Mouse (Mus musculus) adrenal gland, postnatal 36 days (tissue): Measurements from ENCODE around the gene 1110002E22Rik. TPM values are rescaled to one million over a fixed set of nuclear protein-coding genes. Genes with fewer than 3 reads are reported as not detected.

ENCODE experiments used
- DNase-seq, 2 experiments: peaks; one replicate each; pipeline ENCODE4 v3.0.0; 2021; ENCODE audit warnings: mixed read lengths in 1 of 2
- total RNA-seq, 2 experiments: library from RNA; stranded (reverse); gene quantifications; 2 replicates each; pipeline ENCODE4 v1.2.3; 2021

The 1110002E22Rik gene
- total RNA-seq, 2 experiments from 2014 or later, result 0.10 TPM; not detected in 1

DNA sequence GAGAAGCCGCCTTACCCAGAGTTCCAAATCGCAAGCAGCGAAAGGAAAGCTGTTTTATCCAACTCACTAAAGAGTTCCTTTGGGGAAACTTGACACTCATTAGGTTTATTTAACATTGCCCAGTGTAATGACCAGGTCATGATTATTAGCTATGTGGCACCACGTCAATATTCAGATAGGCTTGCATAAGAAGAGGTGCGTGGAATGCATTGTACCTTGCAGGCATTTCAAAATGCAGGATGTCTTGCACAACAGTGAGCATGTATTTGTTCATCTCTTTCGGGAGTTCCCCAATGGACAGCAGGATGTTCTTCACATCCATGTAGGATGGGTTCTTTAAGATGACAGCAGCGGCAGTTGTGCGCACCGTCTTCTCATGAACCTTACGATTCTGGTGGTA, 42.0 kb downstream of the 1110002E22Rik start:
- DNase-seq, result no peak

DNA sequence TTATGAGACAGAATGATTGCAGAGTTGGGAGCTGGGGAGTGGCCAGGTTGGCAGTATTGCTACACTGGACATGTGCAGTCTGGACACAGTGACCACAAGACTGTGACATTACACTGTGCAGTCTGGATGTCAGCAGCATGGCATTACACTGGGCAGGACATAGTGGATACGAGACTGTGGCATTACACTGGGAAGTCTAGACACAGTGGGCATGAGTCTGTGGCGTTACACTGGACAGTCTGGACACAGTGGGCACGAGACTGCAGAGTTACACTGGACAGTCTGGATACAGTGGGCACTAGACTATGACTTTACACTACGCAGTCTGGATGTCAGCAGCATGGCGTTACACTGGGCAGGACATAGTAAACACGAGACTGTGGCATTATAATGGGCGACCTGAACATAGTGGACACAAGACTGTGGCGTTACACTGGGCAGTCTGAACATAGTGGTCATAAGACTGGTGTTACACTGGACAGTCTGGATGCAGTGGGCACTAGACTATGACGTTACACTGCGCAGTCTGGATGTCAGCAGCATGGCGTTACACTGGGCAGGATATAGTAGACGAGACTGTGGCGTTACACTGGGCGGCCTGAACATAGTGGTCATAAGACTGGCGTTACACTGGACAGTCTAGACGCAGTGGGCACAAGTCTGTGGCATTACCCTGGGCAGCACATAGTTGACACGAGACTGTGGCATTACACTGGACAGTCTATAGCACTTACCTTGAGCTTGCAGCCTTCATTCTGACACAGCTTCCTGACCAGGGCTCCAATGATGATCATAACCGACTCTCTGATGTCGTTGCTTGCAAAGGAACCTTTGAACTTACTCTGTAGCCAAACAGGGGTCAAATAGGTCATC, 46.3 kb downstream of the 1110002E22Rik start:
- DNase-seq, result no peak

DNA sequence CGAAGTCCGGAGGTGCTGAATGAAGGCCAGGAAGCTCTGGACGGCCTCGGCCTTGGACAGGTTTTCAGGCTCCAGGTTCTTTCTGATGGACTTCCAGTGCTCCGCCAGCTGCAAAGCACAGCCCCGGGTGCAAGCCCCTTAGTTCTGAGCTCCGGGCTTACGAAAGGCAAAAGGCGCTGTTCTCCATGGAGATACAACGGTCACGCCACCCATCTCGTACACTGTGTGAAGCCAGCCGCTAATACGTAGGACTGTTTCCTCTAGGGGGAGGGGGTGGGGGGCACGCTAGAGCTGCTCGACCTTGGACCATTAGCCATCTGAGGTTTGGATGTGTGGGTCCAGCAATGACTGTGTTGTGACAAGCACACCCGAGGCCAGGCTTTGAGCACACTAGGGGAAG, 49.3 kb downstream of the 1110002E22Rik start:
- peak; percentile 18 to 23 for DNase-seq

DNA sequence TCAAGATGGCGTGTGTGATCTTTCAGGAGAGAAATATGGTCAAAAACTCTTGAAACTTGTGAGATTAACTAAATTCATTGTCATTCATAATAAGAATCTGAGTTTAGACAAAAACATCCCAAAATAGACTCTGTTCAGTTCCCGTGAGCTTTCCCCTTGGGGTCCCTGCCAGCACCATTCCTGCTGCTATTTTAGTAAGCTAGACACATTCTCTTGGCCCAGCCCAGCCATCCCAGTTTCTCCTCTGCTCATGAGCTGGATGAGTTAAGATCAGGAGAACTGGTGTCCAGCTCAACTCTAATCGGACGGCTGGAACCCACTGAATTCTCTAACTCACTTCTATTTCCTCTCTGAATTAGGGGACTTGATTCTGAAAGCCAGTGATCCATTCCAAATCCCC, 52.0 kb downstream of the 1110002E22Rik start:
- no peak for DNase-seq

DNA sequence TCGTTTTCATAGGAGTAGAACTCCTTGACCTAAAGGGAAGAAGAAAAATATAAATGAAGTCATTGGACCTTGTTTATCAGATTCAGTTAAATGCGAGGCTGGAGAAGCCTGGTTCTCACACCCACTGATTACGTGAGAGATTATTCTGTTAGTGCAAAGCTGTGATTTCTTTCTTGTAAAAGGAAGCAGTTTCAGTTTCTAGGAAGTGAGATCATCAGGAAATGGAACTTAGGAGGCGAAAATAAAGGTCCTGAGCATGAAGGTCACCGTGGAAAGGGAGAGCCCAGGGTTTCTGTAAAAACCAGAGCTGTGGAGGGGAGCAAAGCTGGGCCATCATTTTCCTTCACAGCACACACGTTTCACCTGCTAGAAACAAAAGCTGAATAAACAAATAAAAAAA, 53.5 kb downstream of the 1110002E22Rik start:
- DNase-seq, result no peak

DNA sequence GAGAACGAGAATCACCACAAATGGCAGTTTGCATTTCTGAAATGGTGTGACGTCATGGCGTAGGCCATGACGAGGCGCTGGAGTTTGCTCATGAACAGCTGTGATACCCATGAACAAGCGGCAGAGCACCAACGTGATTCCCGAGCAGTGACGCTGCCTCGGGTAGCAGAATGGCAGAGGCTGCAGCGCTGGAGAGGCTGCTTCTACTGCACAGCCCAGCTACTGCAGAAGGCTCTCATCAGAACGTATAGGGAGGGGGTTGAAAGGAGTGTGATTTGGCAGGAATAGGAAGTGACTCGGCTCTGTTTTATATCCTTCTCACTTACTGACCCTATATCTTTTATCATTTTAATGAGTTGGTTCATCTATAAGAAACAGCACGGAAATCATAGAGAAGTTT, 54.0 kb downstream of the 1110002E22Rik start:
- DNase-seq, result no peak

DNA sequence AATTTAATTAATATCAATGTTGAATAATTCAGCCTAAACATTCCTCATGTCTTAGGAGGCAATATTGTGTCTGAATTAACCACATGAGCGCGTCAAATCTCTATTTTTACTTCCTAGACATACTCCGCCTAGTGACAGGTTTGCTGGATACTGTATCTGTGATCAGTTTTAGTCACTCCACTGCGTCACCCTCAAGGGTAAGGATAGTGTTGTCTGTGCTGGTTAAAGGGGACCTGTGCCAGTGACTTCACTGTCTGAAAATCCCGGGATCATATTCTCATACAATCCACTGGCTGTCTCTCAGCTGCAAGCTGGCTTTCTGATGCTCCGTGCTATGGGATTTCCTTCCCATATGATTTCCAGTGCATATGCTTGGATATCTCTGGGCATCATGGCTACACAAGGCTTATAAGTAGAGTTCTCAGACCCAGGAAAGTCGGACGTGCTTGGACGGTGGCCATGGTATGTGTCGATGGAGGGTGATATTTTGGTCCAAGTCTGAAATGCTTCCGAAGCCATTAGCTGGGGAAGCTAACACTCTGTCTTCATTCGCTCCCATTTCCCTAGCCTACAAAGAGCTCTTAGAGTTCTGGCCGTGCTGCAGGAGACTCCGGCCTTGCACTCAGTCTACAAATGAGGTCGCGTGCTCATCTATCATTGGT, 54.7 kb downstream of the 1110002E22Rik start:
- no peak for DNase-seq

DNA sequence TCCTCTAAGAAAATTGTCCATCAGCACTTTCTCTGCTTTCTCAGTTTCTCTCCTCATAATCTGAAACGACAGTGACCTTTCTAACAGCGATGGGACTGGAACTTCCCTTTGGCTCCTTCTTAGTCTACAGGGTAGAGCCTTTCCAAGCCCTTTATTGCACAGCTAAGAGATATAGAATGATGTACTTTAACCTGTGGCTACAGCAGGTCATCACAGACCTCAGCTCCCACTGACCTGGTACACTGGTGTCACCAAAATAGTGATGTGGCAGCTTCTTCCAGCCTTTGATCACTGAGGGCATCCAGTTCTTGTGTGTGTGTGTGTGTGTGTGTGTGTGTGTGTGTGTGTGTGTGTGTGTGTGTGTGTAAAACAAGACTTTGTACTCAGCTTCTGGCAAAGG, 56.6 kb downstream of the 1110002E22Rik start:
- no peak for DNase-seq

DNA sequence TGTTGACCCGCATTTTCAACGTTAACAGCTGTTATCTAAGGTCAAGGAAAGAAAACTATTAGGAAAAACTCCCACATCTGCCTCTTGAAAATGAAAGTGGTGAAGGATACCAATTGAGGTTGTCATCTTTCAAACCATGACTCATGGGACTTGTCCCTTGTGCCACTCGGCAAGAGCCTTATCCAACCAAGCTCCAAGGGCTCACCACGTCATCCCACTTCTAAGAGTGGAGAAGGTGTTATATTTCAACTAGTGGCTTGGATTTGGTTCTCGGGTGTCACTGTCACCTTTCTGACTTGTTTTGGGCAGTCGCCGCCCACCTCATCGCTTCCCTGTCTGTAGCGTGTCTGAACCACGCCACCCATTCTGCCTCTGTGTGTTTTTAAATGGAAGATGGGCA, 59.0 kb downstream of the 1110002E22Rik start:
- DNase-seq, result no peak

DNA sequence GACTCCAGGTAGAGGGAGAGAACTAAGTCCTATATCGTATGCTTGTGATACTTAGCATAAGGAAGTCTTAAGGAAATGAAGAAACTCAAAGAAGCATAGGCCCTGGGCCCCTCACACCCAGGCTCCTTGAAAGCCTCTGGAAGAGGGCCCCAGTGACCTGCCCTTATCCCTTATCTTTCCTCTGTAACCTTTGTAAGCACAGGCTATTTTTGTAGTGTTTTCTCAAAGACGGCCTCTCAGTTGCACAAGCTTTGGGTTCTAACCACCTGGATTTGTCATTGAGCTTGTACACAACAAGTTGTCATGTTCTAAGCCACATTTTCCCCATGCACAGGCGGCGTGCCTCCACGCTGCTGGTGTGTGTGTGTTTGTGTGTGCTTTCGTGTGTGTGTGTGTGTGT, 64.3 kb downstream of the 1110002E22Rik start:
- no peak for DNase-seq

DNA sequence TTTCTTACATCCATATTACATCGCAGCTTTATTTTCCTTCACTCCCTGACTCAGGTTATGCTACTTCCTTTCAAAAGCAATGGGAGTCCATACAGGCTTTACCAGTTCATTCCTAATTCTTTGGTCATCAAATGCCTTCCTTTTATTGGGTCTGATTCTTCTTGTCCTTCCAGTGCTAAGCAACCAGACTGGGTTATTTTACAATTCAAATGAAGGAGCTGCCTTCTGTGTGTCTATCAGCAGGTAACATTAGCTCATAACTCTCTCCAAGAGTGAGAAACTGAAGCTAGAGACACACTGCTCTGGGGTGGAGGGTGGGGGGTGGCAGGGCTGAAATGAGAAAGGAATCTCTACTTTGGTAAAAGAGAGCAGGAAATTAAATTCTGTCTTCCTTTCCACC, 65.8 kb downstream of the 1110002E22Rik start:
- DNase-seq, result no peak

Other genes with a start within 250 kb of the 1110002E22Rik start
- 100 to 1,000 TPM; 149 to 188 TPM for gene H2afz, start 200.6 kb upstream of the 1110002E22Rik start, total RNA-seq
- 10 to 100 TPM; 20.6 to 21.1 TPM for gene Dnajb14, start 197.4 kb upstream of the 1110002E22Rik start, total RNA-seq
- 10 to 100 TPM; 74.6 to 80.6 TPM for gene Lamtor3, start 146.5 kb upstream of the 1110002E22Rik start, total RNA-seq
- gene Dapp1, start 83.5 kb upstream of the 1110002E22Rik start, total RNA-seq, result 1 to 10 TPM; 3.5 to 6.9 TPM
- gene Gm5105, start 2.3 kb downstream of the 1110002E22Rik start, total RNA-seq, result not detected
- gene Trmt10a, start 78.4 kb downstream of the 1110002E22Rik start, total RNA-seq, result 10 to 100 TPM; 12.9 to 13.1 TPM
- gene Mttp, start 79.9 kb downstream of the 1110002E22Rik start, total RNA-seq, result 10 to 100 TPM in 1 of 2 experiments, 1 to 10 TPM in 1; 6.5 to 15.9 TPM
- not detected for gene 4930579F01Rik, start 128.8 kb downstream of the 1110002E22Rik start, total RNA-seq
- 10 to 100 TPM in 1 of 2 experiments, 1 to 10 TPM in 1; 8.7 to 55.5 TPM for gene Adh7, start 152.7 kb downstream of the 1110002E22Rik start, total RNA-seq
- 1,000 to 10,000 TPM; 2,463 to 7,675 TPM for gene Adh1, start 195.9 kb downstream of the 1110002E22Rik start, total RNA-seq
- not detected for gene Adh6a, start 248.2 kb downstream of the 1110002E22Rik start, total RNA-seq